Mouse (Mus musculus) cerebellum, adult 11 months (tissue): ENCODE measurements around the gene Samd11.

Experiments used
- DNase-seq: peaks from one replicate; pipeline ENCODE4 v3.0.0; 2022

Gene Samd11

DNA sequence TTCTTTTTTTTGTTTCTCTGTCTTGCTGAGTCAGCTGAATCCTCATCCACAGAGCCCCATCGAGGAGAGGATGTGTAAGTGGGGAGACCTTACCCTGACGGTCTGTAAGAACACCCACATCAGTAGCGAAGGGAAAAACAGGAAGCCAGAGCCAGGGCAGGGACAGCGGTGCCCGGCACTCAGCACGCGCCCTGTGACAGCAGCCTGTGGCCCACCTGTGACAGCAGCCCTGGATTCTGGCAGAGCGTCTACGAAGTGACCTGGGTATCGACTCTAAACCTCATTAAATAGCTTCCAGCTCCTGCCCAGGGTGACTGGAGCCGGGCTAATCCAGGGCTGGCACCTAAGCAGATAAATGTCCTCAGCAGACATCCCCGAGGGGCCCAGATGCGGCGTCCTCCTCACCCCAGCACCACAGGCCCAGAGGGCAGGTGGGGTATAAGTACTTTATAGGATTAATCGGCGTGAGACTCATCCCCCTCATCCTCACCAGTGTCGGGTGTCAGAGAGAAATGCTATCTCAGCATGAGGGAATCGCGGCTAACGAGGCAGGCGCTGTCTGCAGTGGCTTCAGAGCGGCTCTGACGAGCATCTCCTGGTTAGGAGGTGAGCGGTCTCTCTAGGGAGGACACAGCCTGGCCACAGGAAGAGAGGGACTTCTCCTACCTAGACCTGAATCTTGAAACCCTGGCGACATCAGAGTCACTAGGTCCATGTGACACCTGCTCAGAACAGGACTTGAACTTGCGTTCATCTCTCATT is at the start of gene Samd11:
Gene Samd11, minus strand, starts transcription at position 580 of the 762 bp plus-strand sequence.
- DNase-seq: no peak

DNA sequence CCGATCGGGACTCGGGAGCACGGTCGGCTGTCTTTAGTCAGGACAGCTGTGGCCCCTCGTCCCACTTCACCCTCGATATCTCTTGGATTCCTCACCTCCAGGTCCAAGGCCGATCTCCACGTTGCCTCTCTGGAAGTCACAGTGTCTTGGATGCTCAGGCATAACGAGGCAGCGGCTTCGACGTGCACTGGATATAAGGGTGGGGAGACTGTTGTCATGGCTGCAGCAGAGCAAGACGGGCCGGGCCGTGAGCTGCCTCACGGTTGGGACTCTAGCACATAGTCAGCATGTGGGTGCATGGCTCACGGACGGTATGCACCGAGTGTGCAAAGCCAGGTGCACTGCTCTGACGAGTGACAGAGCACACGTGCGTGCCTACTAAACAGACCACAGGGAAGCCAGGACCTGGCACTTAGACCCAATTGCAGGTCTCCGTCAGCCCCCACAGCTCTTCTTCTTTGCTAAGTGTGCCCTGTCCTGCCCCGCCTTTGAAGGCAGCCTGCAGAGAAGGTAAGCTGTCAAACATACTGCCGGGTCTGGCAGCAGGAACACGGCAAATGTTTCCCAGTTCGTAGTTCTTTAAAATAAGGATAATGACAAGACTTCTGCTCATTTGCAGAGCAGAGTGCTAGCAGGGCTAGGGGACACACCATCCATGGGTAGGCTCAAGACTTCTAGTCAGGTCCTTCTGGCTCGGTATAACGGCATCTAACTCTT is 938 bp downstream of the Samd11 start:
- no peak for DNase-seq

DNA sequence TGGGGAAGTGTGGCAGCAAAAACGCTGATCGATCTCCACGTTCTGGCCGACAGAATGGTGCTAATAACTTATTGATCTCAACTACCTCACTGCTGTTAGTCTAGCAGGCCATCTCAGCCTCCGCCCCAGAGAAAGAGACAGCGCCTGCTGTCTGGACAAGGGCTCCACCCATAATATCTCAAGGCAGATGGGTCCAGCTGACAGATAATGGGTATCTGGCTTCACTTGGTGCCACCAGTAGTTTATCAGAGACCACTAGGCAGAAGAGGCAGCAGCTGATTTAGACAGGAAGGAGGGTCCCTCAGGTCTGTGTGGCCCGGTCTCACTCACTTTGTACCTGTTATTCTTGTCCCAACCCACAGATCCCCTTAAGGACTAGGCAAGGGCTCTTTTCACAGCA is 2.4 kb downstream of the Samd11 start:
- DNase-seq: no peak

DNA sequence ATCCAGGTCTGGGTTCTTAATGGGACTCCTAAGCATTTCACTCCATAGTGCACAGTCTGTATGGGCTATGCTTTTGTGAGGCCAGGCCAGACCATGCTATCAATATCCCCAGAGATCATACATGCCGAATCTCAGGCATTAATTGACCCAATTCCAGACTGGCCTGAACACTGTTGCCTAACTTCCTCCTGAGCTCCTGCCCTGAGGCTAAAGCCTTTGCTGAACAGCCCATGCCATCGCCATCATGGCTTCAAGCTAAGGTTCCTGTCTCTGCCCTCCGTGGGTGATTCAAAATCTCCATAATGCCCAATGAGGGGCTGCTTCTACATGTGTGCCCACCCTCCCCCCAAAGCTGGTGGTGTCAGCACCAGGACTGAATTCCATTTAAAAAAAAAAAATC is 2.8 kb downstream of the Samd11 start:
- no peak for DNase-seq

DNA sequence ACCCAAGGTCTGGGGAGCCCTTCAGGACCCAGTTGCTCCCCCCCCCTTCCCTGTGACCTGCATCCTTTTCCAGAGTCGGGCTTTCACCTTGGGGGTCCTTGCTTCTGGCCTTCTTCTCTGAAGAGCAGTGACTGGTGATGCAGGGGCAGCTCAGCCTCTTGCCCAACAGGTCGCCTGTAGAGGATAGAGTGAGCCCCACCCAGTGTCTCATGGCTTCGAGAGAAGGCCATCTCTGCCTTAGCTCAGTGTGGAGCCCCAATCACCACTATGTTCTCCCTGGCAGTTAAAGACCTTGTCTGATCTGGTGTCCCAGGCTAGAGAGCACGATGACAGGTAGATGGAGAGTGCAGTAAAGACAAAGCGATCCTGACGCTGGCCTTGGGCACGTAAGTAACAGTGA is 3.3 kb downstream of the Samd11 start:
- no peak for DNase-seq

DNA sequence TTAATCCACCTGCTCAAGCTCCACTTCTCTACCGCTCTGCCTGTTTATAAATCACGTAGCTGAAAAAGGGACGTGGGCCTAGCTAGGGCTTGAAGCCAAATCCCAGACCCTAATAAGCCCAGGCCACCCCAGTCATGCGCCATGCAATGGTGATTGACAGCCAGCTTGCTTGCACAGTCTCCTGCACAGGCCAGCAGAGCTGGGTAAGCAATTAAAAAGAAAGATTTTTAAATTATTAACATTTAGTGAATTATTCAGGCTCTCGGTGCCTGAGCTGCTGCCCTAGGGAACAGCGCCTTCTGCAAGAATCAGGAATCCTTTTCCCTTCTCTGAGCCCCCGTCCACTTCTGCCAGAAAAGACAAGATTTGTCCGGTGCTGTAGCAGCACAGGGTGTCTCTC is 4.4 kb downstream of the Samd11 start:
- DNase-seq: no peak

DNA sequence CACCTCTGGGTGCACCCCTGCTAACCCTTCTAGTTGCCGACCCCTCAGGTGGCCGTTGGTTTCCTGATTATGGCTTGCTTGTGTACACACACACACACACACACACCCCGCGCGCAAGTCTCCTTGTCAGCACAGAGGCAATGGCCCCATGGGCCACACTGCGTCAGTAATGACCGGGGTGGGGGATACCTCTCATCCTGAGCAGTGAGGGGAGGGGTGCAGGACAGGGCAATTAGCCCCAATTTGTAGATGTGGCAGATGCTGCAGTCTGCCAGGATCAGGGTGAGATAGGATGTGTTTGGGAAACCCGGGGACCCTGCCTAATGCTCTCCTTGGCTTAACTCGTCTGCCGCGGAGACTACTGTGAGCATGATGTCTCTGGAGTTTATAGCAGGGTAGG is 5.9 kb downstream of the Samd11 start:
- no peak for DNase-seq

DNA sequence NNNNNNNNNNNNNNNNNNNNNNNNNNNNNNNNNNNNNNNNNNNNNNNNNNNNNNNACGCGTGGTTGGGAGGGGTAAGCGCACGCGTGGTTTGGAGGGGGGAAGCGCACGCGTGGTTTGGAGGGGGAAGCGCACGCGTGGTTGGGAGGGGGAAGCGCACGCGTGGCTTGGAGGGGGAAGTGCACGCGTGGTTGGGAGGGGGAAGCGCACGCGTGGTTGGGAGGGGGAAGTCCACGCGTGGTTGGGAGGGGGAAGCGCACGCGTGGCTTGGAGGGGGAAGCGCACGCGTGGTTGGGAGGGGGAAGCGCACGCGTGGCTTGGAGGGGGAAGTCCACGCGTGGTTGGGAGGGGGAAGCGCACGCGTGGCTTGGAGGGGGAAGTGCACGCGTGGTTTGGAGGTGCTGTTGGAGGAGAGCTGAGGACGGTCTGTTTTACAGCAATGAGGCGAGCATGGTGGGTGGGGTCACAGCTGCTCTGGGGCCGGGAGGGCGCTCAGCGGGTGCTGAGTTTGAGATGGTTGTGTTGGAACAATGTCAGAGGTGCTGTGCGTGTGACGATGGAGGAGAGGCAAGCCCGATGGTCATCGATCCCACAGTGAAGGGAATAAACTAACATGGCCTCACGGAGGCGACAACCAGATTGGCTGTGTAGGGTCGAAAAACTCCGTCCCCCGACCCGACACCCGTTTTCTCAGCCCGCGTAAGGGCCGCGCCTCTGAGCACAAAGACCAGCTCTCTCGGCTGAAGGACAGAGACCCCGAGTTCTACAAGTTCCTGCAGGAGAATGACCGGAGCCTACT is 18.6 kb downstream of the Samd11 start:
- DNase-seq: no peak

DNA sequence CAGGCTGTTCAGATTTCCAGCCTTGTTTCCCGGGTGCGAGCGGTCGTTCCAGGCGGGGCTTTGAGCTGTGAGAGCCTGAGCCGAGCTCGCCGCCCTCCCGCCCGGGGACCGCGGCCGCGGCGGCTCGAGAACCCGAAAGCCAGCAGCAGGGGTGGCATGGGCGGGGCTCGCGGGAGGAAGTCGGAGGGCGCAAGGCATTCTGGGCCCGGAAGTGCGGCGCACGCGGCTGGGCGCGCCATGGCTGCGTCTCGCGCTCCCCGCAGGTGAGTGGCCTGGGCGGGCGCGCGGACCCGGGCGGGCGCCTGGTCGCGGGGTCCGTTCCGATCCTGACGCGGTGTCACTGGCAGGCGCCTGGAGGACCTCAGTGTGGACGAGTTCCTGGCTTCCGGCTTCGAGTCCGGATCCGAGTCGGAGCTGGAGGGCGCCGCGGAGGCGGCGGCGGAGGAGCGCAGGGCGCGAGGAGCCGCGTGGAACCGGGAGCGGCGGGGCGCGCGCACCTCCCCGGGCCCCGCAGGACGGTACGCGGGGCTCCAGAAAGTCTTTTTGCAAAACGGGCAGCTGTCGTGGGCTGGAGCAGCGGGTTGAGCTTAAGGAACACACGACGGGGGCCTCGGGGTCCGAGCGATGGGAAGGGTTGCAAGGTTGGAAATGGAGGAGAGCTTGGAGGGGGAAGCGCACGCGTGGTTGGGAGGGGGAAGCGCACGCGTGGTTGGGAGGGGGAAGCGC is 19.5 kb downstream of the Samd11 start, which contains the start of gene Noc2l:
Gene Noc2l, plus strand, starts transcription at position 203 of the 726 bp plus-strand sequence.
- peak; percentile 86 for DNase-seq

DNA sequence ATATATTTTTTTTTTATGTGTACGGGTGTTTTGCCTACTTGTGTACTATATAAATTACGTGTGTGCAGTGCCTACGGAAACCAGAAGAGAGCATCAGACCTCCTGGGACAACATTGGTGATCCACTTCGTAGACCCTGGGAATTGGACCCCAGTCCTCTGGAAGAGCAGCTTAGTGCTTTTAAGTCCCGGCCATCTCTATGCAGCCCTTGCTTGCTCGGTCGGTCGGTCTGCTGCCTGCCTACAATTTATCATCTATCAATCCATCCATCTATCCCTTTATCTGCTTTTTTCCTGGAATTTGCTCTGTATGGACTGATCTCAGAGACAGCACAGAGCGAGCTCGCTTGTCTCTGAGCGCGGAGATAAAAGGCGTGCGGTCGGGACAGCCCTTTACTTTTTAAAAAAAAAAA is 20.1 kb downstream of the Samd11 start:
- no peak for DNase-seq

DNA sequence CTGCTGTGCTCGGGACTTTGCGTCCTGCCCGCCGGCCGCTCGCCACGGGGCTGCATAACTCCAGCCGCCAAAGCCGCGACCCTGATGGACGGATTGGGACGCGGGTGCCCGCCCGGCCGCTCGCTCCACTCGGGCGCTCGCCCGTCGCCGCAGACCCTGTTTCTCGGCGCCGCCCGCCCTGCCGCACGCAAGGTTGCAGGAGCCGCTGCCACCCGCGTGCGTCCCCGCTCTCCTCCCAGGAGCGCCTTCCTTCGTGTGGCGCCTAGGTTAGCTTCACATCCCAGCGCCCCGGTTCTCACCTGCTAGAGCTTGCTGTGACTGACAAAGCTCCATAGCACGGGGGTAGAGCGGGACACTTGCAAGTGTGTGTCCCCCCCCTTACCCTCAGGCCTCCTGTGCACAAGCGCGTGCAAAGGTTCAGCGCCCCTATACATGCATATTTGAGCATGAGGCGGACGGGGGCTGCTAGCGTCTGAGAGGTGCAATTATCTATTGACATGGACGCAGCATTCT is 20.7 kb downstream of the Samd11 start, which contains the start of gene Plekhn1:
Gene Plekhn1, minus strand, starts transcription at position 157 of the 513 bp plus-strand sequence.
- DNase-seq: peak; percentile 73

DNA sequence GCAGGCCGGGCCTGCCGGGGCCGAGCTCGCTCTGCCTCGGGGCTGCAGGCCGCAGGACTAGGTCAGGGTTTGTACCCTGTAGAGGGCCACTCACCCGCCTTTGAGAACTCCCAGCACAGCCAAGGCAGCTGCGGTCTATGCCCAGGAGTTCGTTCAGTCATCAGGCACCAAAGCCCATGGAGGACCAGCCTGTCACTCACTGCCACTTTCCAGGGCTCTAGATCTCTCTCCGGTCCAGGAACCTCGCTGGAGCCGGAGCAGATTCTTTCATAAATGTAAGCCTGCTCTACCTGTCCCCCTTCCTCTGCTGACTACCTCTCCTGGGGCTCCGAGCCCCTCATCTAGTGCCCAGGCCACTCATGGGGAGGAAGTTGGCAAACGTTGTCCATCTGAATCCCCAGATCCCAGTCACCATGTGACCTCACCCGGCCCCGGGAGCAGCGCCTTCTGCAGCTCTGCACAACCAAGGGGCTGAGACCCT is 21.4 kb downstream of the Samd11 start:
- no peak for DNase-seq

DNA sequence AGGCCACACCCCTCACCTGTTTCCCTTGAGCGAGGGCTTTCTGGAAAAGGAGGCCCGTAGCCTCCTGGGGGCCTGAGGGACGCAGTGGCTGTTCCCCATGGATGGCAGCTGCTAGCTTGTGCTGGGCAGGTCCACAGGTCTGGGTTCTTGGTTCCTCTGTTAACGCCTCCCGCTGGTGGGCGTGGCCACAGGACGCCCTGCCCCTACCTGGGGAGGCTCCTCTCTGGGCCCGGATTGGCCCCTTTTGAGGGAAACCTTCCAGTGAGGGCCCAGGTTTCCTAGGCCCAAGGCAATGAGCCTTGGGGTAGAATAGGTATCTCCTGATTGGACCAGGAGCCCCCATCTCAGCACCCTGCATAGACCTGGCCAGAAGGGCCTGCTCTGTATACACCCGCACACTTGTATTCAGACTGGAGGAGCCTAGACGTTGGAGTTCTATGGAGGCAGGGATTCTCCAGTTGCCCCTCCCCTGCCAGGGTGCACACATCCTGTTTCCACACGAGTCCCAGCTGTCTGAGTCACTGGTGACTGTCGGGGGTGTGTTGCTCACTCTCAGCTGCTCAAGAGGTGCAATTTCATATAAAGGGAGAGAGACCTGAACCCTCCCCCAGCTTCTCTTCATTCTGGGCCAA is 26.9 kb downstream of the Samd11 start:
- DNase-seq: no peak

DNA sequence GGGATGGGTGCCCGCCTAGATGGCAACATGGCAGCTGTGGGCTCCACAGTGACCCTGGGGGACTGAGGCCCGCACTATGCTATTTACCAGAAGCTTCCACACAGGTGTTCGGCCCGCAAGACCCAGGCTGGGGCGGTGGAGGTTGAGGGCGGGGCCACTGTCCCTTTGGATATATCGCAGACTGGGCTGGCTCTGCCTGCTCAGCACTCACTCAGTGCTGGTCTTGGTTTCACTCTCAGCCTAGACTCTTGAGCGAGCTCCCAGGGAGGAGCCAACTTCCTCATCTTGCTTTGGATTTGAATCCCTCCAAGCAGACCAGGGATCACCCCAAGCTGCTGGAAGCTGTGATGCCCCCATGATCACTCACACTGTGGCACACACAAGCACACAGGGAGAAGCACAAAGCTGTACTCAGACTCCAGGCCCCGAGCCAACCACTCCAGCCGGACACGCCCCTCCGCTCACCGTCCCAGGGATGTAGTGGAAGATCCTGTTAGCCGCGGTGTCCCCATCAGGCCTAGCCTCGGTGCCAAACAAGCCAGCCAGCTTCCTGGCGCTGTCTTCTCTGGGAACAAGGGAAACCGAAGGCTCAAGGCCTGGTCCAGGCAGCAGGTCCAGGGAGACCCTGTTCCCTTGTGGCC is 27.6 kb downstream of the Samd11 start:
- DNase-seq: no peak

DNA sequence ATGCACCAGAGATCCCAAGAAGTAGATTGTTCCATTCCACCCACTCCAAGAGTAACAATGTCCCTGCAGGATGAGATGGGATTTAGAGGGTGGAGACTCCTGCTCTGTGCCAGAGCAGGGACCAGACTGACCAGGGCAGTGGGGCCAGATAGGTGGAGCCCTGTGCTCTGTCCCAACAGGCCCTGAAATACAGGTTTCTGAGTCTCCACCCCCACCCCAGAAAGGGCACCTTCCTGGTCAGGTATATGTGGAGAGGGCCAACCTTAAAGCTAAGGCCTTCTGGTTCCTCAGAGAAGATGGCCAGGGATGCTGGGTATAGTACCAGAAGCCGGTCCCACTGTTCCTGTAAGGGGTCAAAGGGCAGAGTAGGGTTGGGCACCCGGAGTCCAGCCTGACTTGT is 31.2 kb downstream of the Samd11 start:
- no peak for DNase-seq

DNA sequence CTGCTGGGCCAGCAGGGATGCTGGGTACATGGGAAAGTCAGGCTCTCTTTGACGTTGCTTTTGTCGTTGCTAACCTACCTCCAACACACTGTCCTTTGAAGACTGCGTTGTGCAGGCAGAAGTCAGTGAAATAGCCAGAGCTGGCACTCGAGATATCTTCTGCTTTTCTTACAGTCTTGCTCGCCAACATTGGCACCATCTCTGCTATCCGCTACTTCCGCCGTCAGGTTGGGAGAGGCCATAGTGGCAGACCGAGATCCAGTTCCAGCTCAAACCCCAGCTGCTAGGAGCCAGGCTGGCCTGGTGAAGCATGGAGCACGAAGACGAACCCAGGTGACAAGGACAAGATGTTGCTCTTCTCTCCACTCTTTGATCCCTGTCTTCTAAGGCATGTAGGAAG is 35.5 kb downstream of the Samd11 start:
- no peak for DNase-seq

DNA sequence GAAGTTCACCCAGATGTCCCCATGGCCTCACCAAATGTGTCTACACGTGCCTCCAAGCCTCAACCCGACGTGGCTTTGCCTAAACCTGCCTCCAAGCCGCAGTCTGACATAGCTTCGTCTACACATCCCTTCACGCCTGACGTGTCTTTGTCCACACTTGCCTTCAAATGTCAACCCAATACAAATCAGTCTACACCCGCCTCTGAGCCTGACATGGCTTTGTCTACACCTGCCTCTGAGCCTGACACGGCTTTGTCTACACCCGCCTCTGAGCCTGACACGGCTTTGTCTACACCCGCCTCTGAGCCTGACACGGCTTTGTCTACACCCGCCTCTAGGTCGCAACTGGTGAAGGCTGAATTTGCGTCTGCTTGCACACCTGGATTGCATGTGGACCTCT is 37.6 kb downstream of the Samd11 start:
- no peak for DNase-seq

DNA sequence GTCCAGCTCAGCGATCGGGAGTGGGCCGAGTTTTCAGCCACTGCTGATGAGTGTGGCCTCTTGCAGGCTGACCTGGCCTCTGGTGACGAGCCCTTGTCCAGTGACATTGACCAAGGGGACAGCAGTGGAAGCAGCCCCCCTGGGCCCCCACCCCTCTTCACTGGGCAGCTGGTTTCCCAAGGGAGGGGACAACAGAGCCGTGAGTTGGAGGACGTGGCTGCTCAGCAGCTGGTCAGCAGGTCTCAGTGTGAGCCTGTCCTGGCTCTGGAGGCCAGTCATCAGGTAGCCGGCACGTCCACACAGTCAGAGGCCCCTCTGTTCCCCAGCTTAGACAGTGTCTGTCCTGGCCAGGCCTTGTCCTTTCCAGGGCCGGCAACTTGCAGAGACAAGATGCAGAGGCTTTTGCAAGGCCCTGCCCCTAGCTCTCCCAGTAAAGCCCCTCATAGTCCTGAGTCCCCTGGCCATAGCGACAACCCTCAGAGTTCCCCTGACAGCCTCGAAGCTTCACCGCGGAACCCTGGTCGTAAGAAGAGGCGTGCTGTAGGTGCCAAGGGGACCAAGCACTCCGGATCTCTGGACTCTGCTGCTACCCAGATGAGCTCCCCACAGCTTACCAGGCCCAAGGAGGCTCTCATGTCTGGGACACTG is 38.3 kb downstream of the Samd11 start:
- no peak for DNase-seq

DNA sequence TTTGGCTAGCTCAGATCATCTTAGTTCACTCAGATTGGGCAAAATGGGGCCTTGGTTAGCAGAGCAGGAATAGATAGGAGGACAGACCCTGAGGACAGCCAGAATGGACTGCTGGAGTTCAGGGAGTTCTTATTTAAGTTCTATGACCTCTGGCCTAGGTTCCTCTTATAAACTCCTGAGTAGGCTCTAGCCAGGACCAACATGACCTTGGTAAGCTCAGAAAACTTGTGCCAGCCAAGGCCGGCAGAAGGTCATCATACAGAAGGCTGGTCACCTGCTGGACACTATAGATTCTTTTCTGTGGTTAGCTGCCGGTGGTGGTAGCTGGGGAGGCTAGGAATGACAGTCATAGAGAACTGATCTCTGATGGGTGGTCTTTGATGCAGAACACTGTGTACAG is 39.3 kb downstream of the Samd11 start:
- no peak for DNase-seq

DNA sequence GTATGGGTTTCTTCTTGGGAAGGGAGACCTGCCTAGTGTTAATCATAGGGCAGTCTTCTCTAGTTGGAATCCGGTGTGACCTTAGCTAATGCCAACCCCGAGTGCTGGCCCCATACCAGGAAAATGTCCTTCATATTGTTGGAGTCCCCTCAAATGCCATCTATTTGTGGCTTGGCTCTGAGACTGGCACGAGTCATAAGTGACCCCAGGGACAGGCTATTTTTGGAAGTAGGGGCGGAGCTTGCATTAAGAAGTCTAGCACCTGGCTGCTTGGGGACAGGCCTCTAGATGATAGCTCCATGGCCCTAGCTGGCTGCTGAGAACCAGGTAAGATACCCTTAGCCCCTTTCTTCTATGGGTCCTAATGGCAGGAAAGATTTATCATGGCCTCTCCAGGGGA is 39.8 kb downstream of the Samd11 start, which contains the start of gene Perm1:
Gene Perm1, plus strand, starts transcription at position 220 of the 400 bp plus-strand sequence.
- no peak for DNase-seq

DNA sequence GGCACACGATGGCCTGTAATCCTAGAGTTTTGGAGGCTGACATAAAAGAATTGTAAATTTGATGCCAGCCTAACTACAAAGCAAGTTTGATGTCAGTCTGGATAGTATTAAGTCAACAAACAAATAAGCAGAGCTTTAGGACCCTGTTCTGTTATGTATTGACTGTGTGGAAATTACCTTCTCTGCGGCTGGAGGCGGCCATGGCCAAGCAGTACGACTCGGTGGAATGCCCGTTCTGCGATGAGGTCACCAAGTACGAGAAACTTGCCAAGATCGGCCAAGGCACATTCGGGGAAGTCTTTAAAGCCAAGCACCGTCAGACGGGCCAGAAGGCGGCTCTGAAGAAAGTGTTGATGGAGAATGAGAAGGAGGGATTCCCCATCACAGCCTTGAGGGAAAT is 42.3 kb downstream of the Samd11 start:
- DNase-seq: no peak
